In genomic region chr9:58158541-58159311, GRCm38 (mm10) we compare ENCODE assay signal across 9 mouse cellular contexts. TPM values are rescaled to one million over a fixed set of nuclear protein-coding genes. Genes with fewer than 3 reads are reported as not detected.
DNase-seq lines count a peak whose midpoint lies in the region; ATAC-seq and TF ChIP-seq lines count a peak whose summit lies in the region.
"Had no signal": no experiment of that assay in that cellular context is flagged by ENCODE, and none has a peak within 500 bp of the region (broad histone marks: within the 10 kb centered on the region; RNA-seq: fewer than 3 reads in every experiment).

No protein-coding gene starts in this region.

- H3K4me3 ChIP-seq in megakaryocyte, embryonic 14.5 days (replicated peaks), result peak overlapping the region; percentile 73
- H3K4me3 ChIP-seq in hindbrain, embryonic 12.5 days, result no peak overlapping the region
- H3K4me3 ChIP-seq in liver, postnatal 0 days (ENCODE audit: low read depth, low read length), result no peak overlapping the region
- no peak overlapping the region for H3K4me3 ChIP-seq in testis, adult 2 months (ENCODE audit: control insufficient read depth, low read depth, low read length)

- peak; percentile 86 for DNase-seq in forelimb bud, embryonic 11.5 days (ENCODE audit: low read depth, low spot score)
- no peak for DNase-seq in liver, postnatal 0 days
- no peak for DNase-seq in adrenal gland, adult 18-20 months (ENCODE audit: low spot score in 2 of 2)
- no peak for DNase-seq in c-Kit-positive CD71-positive TER-119-positive erythroid progenitor cells, embryonic 14.5 days (ENCODE audit: low spot score)

- H3K4me2 ChIP-seq in hindbrain, embryonic 12.5 days (replicated peaks), result peak overlapping the region; percentile 22; the same call in 1 of the 2 replicates
- peak overlapping the region; percentile 7; the same call in 1 of the 2 replicates for H3K4me2 ChIP-seq in liver, postnatal 0 days (ENCODE audit: low read depth, low read length)

- no peak for TF ChIP-seq POLR2A in testis, adult 2 months (IDR thresholded peaks at IDR 0.05; ENCODE audit: control insufficient read depth, low read depth, low read length)

- no peak for TF ChIP-seq CTCF in liver, postnatal 0 days (IDR thresholded peaks at IDR 0.05; ENCODE audit: low read depth)
- no peak for TF ChIP-seq CTCF in testis, adult 2 months (IDR thresholded peaks at IDR 0.05; ENCODE audit: control insufficient read depth, insufficient read depth, insufficient replicate concordance, low read depth, low read length)

- TF ChIP-seq EP300 in liver, postnatal 0 days (IDR thresholded peaks at IDR 0.05; ENCODE audit: low read depth), result no peak

- no peak for ATAC-seq in megakaryocyte, adult 5-6 weeks (ENCODE audit: poor library complexity, severe bottlenecking)
- no peak for ATAC-seq in hindbrain, embryonic 12.5 days (ENCODE audit: low FRiP score)
- ATAC-seq in liver, postnatal 0 days, result no peak

- H3K9me3 ChIP-seq in megakaryocyte, embryonic 14.5 days, result no peaks in the 10 kb centered on the region
- H3K9me3 ChIP-seq in hindbrain, embryonic 12.5 days (replicated peaks), result no peaks in the 10 kb centered on the region
- no peaks in the 10 kb centered on the region for H3K9me3 ChIP-seq in liver, postnatal 0 days (ENCODE audit: low read length)

- peaks cover 14% of the 10 kb centered on the region for H3K4me1 ChIP-seq in megakaryocyte, embryonic 14.5 days
- peaks cover 27% of the 10 kb centered on the region for H3K4me1 ChIP-seq in hindbrain, embryonic 12.5 days
- H3K4me1 ChIP-seq in liver, postnatal 0 days (ENCODE audit: insufficient read depth), result no peaks in the 10 kb centered on the region
- peaks cover 2% of the 10 kb centered on the region; the same call in 1 of the 2 replicates for H3K4me1 ChIP-seq in testis, adult 2 months (ENCODE audit: control insufficient read depth, insufficient read depth, low read length)

- peak overlapping the region; percentile 67 for H3K27ac ChIP-seq in hindbrain, embryonic 12.5 days
- H3K27ac ChIP-seq in liver, postnatal 0 days (ENCODE audit: low read depth), result 0 out of 2 replicates have a peak overlapping the region, but pooled peaks have one; percentile 29
- H3K27ac ChIP-seq in testis, adult 2 months (ENCODE audit: control insufficient read depth, insufficient read depth, low read depth, low read length), result peak overlapping the region; percentile 18

- H3K27me3 ChIP-seq in megakaryocyte, embryonic 14.5 days (replicated peaks), result peaks cover 84% of the 10 kb centered on the region
- H3K27me3 ChIP-seq in hindbrain, embryonic 12.5 days, result 0 out of 2 replicates have a peak, but pooled peaks cover 3% of the 10 kb centered on the region
- H3K27me3 ChIP-seq in liver, postnatal 0 days (ENCODE audit: insufficient read depth, low read length), result no peaks in the 10 kb centered on the region
- no peaks in the 10 kb centered on the region for H3K27me3 ChIP-seq in testis, adult 2 months (ENCODE audit: control insufficient read depth, insufficient read depth, low read length)

- WGBS in hindbrain, embryonic 12.5 days, result 44% methylated on average over 7 of the region's 7 CpGs
- 36% methylated on average over 7 of the region's 7 CpGs for WGBS in liver, postnatal 0 days (ENCODE audit: insufficient replicate concordance)

- no peaks in the 10 kb centered on the region for H3K36me3 ChIP-seq in megakaryocyte, embryonic 14.5 days (replicated peaks; ENCODE audit: low read length)
- no peaks in the 10 kb centered on the region for H3K36me3 ChIP-seq in hindbrain, embryonic 12.5 days
- no peaks in the 10 kb centered on the region for H3K36me3 ChIP-seq in liver, postnatal 0 days (replicated peaks; ENCODE audit: insufficient read depth, low read length)
- H3K36me3 ChIP-seq in testis, adult 2 months (ENCODE audit: control insufficient read depth, insufficient read depth, low read length), result no peaks in the 10 kb centered on the region

- H3K9ac ChIP-seq in hindbrain, embryonic 12.5 days, result no peak overlapping the region; the same call in 1 of the 2 replicates
- no peak overlapping the region for H3K9ac ChIP-seq in liver, postnatal 0 days (replicated peaks)

RNA-seq across cellular contexts. Expression of gene Ccdc33, which starts 40.1 kb away (rescaled TPM):
- polyA plus RNA-seq in megakaryocyte, embryonic 14.5 days (2012; ENCODE audit: insufficient read depth, low replicate concordance), result not detected in 2 replicates
- not detected in 2 replicates for total RNA-seq in megakaryocyte, adult 5-6 weeks (2015)
- not detected in 2 replicates for total RNA-seq in megakaryocyte, adult 5-6 weeks (2017)
- 1.0 and 1.5 TPM in 2 replicates for polyA plus RNA-seq in hindbrain, embryonic 12.5 days (2016; fragmentation: Nextera tagmentation; extraction: Ambion mirVana)
- polyA plus RNA-seq in liver, postnatal 0 days (2015; fragmentation: Nextera tagmentation; extraction: Ambion mirVana), result not detected in 2 replicates
- polyA plus RNA-seq in testis, adult 2 months (2012; rRNA removed), result 97.2 and 107 TPM in 2 replicates
- under 1 TPM; 0.22 to 0.80 TPM for total RNA-seq in adrenal gland, adult 18-20 months (2021)
- total RNA-seq: MEL had no signal

RNA-seq across cellular contexts. Expression of gene Islr, which starts 45.4 kb away (rescaled TPM):
- 0.07 and 3.2 TPM in 2 replicates for polyA plus RNA-seq in megakaryocyte, embryonic 14.5 days (2012; ENCODE audit: insufficient read depth, low replicate concordance)
- total RNA-seq in megakaryocyte, adult 5-6 weeks (2015), result 0.16 and 0.33 TPM in 2 replicates
- not detected in 2 replicates for total RNA-seq in megakaryocyte, adult 5-6 weeks (2017)
- polyA plus RNA-seq in hindbrain, embryonic 12.5 days (2016; fragmentation: Nextera tagmentation; extraction: Ambion mirVana), result 47.8 and 59.3 TPM in 2 replicates
- polyA plus RNA-seq in liver, postnatal 0 days (2015; fragmentation: Nextera tagmentation; extraction: Ambion mirVana), result 2.9 and 3.0 TPM in 2 replicates
- polyA plus RNA-seq in testis, adult 2 months (2012; rRNA removed), result 5.6 and 8.4 TPM in 2 replicates
- 10 to 100 TPM; 22.4 to 33.0 TPM for total RNA-seq in adrenal gland, adult 18-20 months (2021)
- total RNA-seq: MEL had no signal

RNA-seq across cellular contexts. Expression of gene Islr2, which starts 45.4 kb away (rescaled TPM):
- 0.09 TPM in 1 of 2 replicates, not detected in the other for polyA plus RNA-seq in megakaryocyte, embryonic 14.5 days (2012; ENCODE audit: insufficient read depth, low replicate concordance)
- total RNA-seq in megakaryocyte, adult 5-6 weeks (2015), result not detected in 2 replicates
- total RNA-seq in megakaryocyte, adult 5-6 weeks (2017), result not detected in 2 replicates
- 9.2 and 10.4 TPM in 2 replicates for polyA plus RNA-seq in hindbrain, embryonic 12.5 days (2016; fragmentation: Nextera tagmentation; extraction: Ambion mirVana)
- not detected in 2 replicates for polyA plus RNA-seq in liver, postnatal 0 days (2015; fragmentation: Nextera tagmentation; extraction: Ambion mirVana)
- 5.1 and 5.2 TPM in 2 replicates for polyA plus RNA-seq in testis, adult 2 months (2012; rRNA removed)
- total RNA-seq in adrenal gland, adult 18-20 months (2021), result 1 to 10 TPM; 1.2 to 2.6 TPM

Comparison
In these comparisons a context has a peak if more than half of its experiments do, and no peak if none do; other contexts are left out.
1. RNA of gene Ccdc33, which starts 40.1 kb away (polyA plus RNA-seq): 97.2 to 107 TPM in testis, adult 2 months; 1.0 to 1.5 TPM in hindbrain, embryonic 12.5 days, not detected in megakaryocyte, embryonic 14.5 days and not detected in liver, postnatal 0 days; every median in the first group is over 10 times any median in the second.
2. Peak in every context shown above with its lines, with median percentiles within 50 percentile points of each other: H3K27ac ChIP-seq.